Mouse (Mus musculus) stomach, postnatal 0 days (tissue): ENCODE data around the gene Utp18.

Source experiments
- CTCF ChIP-seq: IDR thresholded peaks from 2 replicates; pipeline ENCODE4 v1.5.1; 2016; ENCODE audit warnings: antibody characterized with exemption, low read depth, mild to moderate bottlenecking, moderate library complexity
- EP300 ChIP-seq: optimal IDR thresholded peaks from 2 replicates; pipeline ENCODE3; 2016; ENCODE audit warnings: antibody characterized with exemption

DNA sequence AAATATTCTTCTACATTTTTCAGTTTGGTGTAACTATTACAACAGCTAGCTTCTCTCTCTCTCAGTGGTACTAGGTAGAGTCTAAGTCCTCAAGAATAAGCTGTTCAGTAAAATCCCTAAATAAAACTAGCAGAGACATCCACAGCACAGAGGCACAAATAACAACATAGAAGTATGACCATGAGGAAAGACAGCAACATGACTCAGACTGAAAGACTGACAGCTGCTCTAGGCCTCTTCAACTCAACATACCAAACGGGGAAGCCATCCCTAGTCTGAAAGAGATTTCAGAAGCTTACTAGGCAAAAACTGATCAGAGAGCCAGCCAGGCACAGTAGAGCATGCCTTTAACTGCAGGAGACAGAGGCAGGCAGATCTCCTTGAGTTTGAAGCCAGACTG, 22.9 kb downstream of the Utp18 start:
- no peak for TF ChIP-seq EP300
- no peak for TF ChIP-seq CTCF
